In the genomic region with DNA sequence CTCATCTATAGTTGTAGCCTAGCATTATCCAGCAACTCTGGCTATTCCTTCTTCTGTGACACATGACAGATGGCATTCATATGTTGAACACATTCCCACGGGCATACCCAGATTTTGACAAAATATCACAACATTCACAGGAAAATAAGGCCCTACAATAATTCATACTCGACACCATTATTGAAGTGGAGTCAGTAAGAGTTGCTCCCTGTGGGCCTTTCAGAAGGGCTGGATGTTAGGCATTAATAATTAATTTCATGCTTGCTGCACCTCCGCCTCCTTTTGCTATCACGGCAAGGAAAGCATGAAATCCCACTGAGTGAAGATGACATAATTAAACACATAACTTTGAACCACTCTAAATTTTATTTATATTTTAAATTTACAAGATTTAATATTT, we compare ENCODE assay signal across 25 mouse cellular contexts.
A peak's percentile ranks its signal among the peaks of the same experiment; 100 is the strongest.
DNase-seq lines count a peak whose midpoint lies in the region; ATAC-seq and TF ChIP-seq lines count a peak whose summit lies in the region.
"Had no signal": no experiment of that assay in that cellular context is flagged by ENCODE, and none has a peak within 500 bp of the region (broad histone marks: within the 10 kb centered on the region; RNA-seq: fewer than 3 reads in every experiment).

No protein-coding gene starts in this region.

- peak; percentile 41; the same call in 1 of the 2 replicates for ATAC-seq in midbrain, embryonic 12.5 days (ENCODE audit: low FRiP score, low read depth)
- ATAC-seq in midbrain, embryonic 15.5 days (replicated peaks): no peak
- peak; percentile 63; the same call in 1 of the 2 replicates for ATAC-seq in hindbrain, embryonic 13.5 days (ENCODE audit: low FRiP score)
- peak; percentile 72; the same call in 1 of the 2 replicates for ATAC-seq in neural tube, embryonic 14.5 days (ENCODE audit: low read depth)
- no peak for ATAC-seq in cerebellum, adult (ENCODE audit: insufficient number of reproducible peaks, low FRiP score, low TSS enrichment)
- ATAC-seq: forebrain, embryonic 15.5 days; intestine, postnatal 0 days; liver, postnatal 0 days; Patski had no signal

- WGBS in midbrain, embryonic 12.5 days: 60% methylated on average over 4 of the region's 4 CpGs
- WGBS in midbrain, embryonic 15.5 days: 33% methylated on average over 4 of the region's 4 CpGs
- 40% methylated on average over 4 of the region's 4 CpGs for WGBS in hindbrain, embryonic 13.5 days
- 25% methylated on average over 4 of the region's 4 CpGs for WGBS in neural tube, embryonic 14.5 days
- 76% methylated on average over 4 of the region's 4 CpGs for WGBS in lung, adult 2 months

- H3K27ac ChIP-seq in midbrain, embryonic 12.5 days (replicated peaks): no peak overlapping the region
- no peak overlapping the region for H3K27ac ChIP-seq in midbrain, embryonic 15.5 days
- H3K27ac ChIP-seq in hindbrain, embryonic 13.5 days: no peak overlapping the region
- no peak overlapping the region for H3K27ac ChIP-seq in neural tube, embryonic 14.5 days (ENCODE audit: low read depth, low read length)
- H3K27ac ChIP-seq: forebrain, embryonic 15.5 days; limb, embryonic 12.5 days had no signal

- H3K36me3 ChIP-seq in midbrain, embryonic 12.5 days: no peaks in the 10 kb centered on the region
- H3K36me3 ChIP-seq in midbrain, embryonic 15.5 days (replicated peaks): no peaks in the 10 kb centered on the region
- no peaks in the 10 kb centered on the region for H3K36me3 ChIP-seq in hindbrain, embryonic 13.5 days
- H3K36me3 ChIP-seq in neural tube, embryonic 14.5 days (ENCODE audit: control insufficient read depth, insufficient read depth, low read length): no peaks in the 10 kb centered on the region
- H3K36me3 ChIP-seq: forebrain, embryonic 15.5 days; G1E; heart, embryonic 12.5 days; limb, embryonic 12.5 days had no signal

- H3K4me1 ChIP-seq in midbrain, embryonic 12.5 days: no peaks in the 10 kb centered on the region
- no peaks in the 10 kb centered on the region for H3K4me1 ChIP-seq in midbrain, embryonic 15.5 days
- no peaks in the 10 kb centered on the region for H3K4me1 ChIP-seq in hindbrain, embryonic 13.5 days (replicated peaks)
- H3K4me1 ChIP-seq in neural tube, embryonic 14.5 days (ENCODE audit: control insufficient read depth, insufficient read depth, low read length): no peaks in the 10 kb centered on the region
- no peaks in the 10 kb centered on the region for H3K4me1 ChIP-seq in lung, adult 2 months (ENCODE audit: control insufficient read depth, insufficient read depth, low read length)
- H3K4me1 ChIP-seq: forebrain, embryonic 15.5 days; heart, embryonic 12.5 days; limb, embryonic 12.5 days had no signal

- no peak overlapping the region for H3K4me2 ChIP-seq in midbrain, embryonic 12.5 days (replicated peaks)
- no peak overlapping the region for H3K4me2 ChIP-seq in midbrain, embryonic 15.5 days
- no peak overlapping the region for H3K4me2 ChIP-seq in hindbrain, embryonic 13.5 days
- H3K4me2 ChIP-seq in neural tube, embryonic 14.5 days (ENCODE audit: low read depth, low read length): no peak overlapping the region
- H3K4me2 ChIP-seq: forebrain, embryonic 15.5 days; heart, embryonic 12.5 days; limb, embryonic 12.5 days; liver, embryonic 11.5 days had no signal

- H3K4me3 ChIP-seq in midbrain, embryonic 12.5 days: no peak overlapping the region
- H3K4me3 ChIP-seq in midbrain, embryonic 15.5 days: no peak overlapping the region
- no peak overlapping the region for H3K4me3 ChIP-seq in hindbrain, embryonic 13.5 days
- no peak overlapping the region for H3K4me3 ChIP-seq in neural tube, embryonic 14.5 days (ENCODE audit: low read depth, low read length)
- no peak overlapping the region for H3K4me3 ChIP-seq in lung, adult 2 months (replicated peaks; ENCODE audit: extremely low read depth, low read depth, low read length)
- H3K4me3 ChIP-seq: forebrain, embryonic 15.5 days; heart, embryonic 12.5 days; limb, embryonic 12.5 days had no signal

- H3K9me3 ChIP-seq in midbrain, embryonic 12.5 days: no peaks in the 10 kb centered on the region
- H3K9me3 ChIP-seq in midbrain, embryonic 15.5 days: no peaks in the 10 kb centered on the region
- no peaks in the 10 kb centered on the region for H3K9me3 ChIP-seq in hindbrain, embryonic 13.5 days
- H3K9me3 ChIP-seq in neural tube, embryonic 14.5 days (ENCODE audit: control insufficient read depth, low read length): no peaks in the 10 kb centered on the region
- H3K9me3 ChIP-seq: forebrain, embryonic 15.5 days; G1E; heart, embryonic 12.5 days; limb, embryonic 12.5 days had no signal

- peak; percentile 27 for DNase-seq in mesoderm, embryonic 11.5 days (ENCODE audit: low read depth, low spot score)
- DNase-seq in lung, adult 2 months: no peak
- DNase-seq: adrenal gland, adult 8-10 months; B cell, adult 2 months; cerebellum, adult 2 months; cerebellum, postnatal 25 days; heart, adult 11 months; heart, postnatal 10 days; kidney, postnatal 25 days; liver, postnatal 0 days; lung, postnatal 10 days; thymus, postnatal 14 days had no signal

- no peaks in the 10 kb centered on the region for H3K27me3 ChIP-seq in midbrain, embryonic 12.5 days
- H3K27me3 ChIP-seq in midbrain, embryonic 15.5 days (replicated peaks): no peaks in the 10 kb centered on the region
- H3K27me3 ChIP-seq in hindbrain, embryonic 13.5 days: no peaks in the 10 kb centered on the region
- H3K27me3 ChIP-seq in neural tube, embryonic 14.5 days (ENCODE audit: control insufficient read depth, insufficient read depth, low read length): no peaks in the 10 kb centered on the region
- H3K27me3 ChIP-seq: CH12.LX; forebrain, embryonic 15.5 days; heart, embryonic 12.5 days; limb, embryonic 12.5 days; Patski had no signal

- no peak overlapping the region for H3K9ac ChIP-seq in midbrain, embryonic 12.5 days (replicated peaks)
- H3K9ac ChIP-seq in midbrain, embryonic 15.5 days: no peak overlapping the region
- H3K9ac ChIP-seq in hindbrain, embryonic 13.5 days: no peak overlapping the region
- no peak overlapping the region for H3K9ac ChIP-seq in neural tube, embryonic 14.5 days (replicated peaks; ENCODE audit: low read depth, low read length)
- H3K9ac ChIP-seq: forebrain, embryonic 15.5 days; heart, embryonic 12.5 days; limb, embryonic 12.5 days; liver, postnatal 0 days had no signal

- no peak for TF ChIP-seq CTCF in lung, adult 2 months (IDR thresholded peaks at IDR 0.05; ENCODE audit: insufficient read depth, low read length)

- no peak for TF ChIP-seq POLR2A in lung, adult 2 months (IDR thresholded peaks at IDR 0.05; ENCODE audit: borderline replicate concordance, extremely low read depth, low read depth, low read length)

Comparison
In these comparisons a context has a peak if more than half of its experiments do, and no peak if none do; other contexts are left out.
1. ATAC-seq: peak in midbrain, embryonic 12.5 days (single experiment), hindbrain, embryonic 13.5 days (single experiment) and neural tube, embryonic 14.5 days (single experiment); none in midbrain, embryonic 15.5 days (single experiment) and cerebellum, adult (single experiment).